Mouse (Mus musculus) myocyte (in vitro differentiated cells): ENCODE results near the gene Mlxip.

Source experiments
- CEBPB ChIP-seq: IDR thresholded peaks from 2 replicates; pipeline ENCODE4 v1.6.1; 2011; ENCODE audit warnings: mild to moderate bottlenecking, moderate library complexity; ENCODE audit not compliant: poor library complexity, insufficient read depth, severe bottlenecking
- E2F4 ChIP-seq: IDR thresholded peaks from one replicate; pipeline ENCODE4 v1.6.1; 2011; ENCODE audit warnings: mild to moderate bottlenecking, control low read depth, moderate library complexity; ENCODE audit not compliant: insufficient read depth
- MAX ChIP-seq: IDR thresholded peaks from one replicate; pipeline ENCODE4 v1.6.1; 2011; ENCODE audit warnings: low read depth, mild to moderate bottlenecking, control low read depth
- MYOD1 ChIP-seq, 3 experiments: IDR thresholded peaks; one replicate each; pipeline ENCODE4 v1.6.1; 2011; ENCODE audit warnings: control low read depth in 2 of 3, low read depth in 2 of 3, mild to moderate bottlenecking in 2 of 3, moderate library complexity in 1 of 3; ENCODE audit not compliant: insufficient read length in 2 of 3, control insufficient read depth in 1 of 3
- MYOG ChIP-seq, 3 experiments: IDR thresholded peaks; one replicate each; pipeline ENCODE4 v1.6.1; 2011; ENCODE audit warnings: control low read depth in 2 of 3, low read depth in 2 of 3, mild to moderate bottlenecking in 2 of 3; ENCODE audit not compliant: insufficient read length in 2 of 3, control insufficient read depth in 1 of 3, insufficient read depth in 1 of 3
- POLR2A ChIP-seq: IDR thresholded peaks from one replicate; pipeline ENCODE4 v1.6.1; 2011; ENCODE audit warnings: low read depth, mild to moderate bottlenecking, control low read depth, moderate library complexity; ENCODE audit not compliant: insufficient read length
- POLR2AphosphoS2 ChIP-seq: IDR thresholded peaks from one replicate; pipeline ENCODE4 v1.6.1; 2011; ENCODE audit warnings: low read depth, control low read depth; ENCODE audit not compliant: insufficient read length
- SRF ChIP-seq: IDR thresholded peaks from one replicate; pipeline ENCODE4 v1.6.1; 2011; ENCODE audit warnings: low read depth; ENCODE audit not compliant: control insufficient read depth, insufficient read length
- TCF12 ChIP-seq: IDR thresholded peaks from one replicate; pipeline ENCODE4 v1.6.1; 2011; ENCODE audit warnings: mild to moderate bottlenecking, control low read depth; ENCODE audit not compliant: poor library complexity, insufficient read depth, severe bottlenecking
- TCF3 ChIP-seq: IDR thresholded peaks from one replicate; pipeline ENCODE4 v1.6.1; 2011; ENCODE audit warnings: low read depth, control low read depth; ENCODE audit not compliant: insufficient read length
- USF1 ChIP-seq: IDR thresholded peaks from one replicate; pipeline ENCODE4 v1.6.1; 2011; ENCODE audit warnings: low read depth, mild to moderate bottlenecking, control low read depth, moderate library complexity

DNA sequence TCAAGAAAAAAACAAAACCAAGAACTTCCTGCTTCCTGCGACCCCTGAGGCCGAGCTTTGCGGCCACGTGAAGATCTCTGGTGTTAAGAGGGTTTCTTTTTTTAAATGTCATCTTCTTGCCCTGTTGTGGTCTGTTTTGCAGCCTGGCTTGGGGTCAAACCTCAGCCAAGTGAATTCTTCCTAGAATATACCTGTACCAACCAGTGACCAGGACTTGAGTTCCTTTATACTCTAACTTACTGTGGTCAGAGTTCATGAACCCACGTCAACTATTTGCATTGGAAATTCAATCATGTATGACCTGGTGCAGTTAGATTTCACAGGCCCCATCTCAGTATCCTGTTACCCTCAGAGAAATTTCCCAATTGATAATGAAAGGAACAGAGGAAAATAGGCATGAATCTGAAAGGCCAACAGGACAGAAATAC, 15.1 kb upstream of the Mlxip start:
- TF ChIP-seq POLR2A, result no peak
- TF ChIP-seq MAX, result no peak
- TF ChIP-seq SRF, result no peak
- no peak for TF ChIP-seq TCF3
- no peak for TF ChIP-seq MYOD1 (IDR thresholded peaks at IDR 0.05; ENCODE audit: control insufficient read depth in 1 of 3, insufficient read length in 2 of 3, low read depth in 2 of 3)
- no peak for TF ChIP-seq CEBPB
- TF ChIP-seq MYOG (IDR thresholded peaks at IDR 0.05; ENCODE audit: control insufficient read depth in 1 of 3, insufficient read depth in 1 of 3, insufficient read length in 2 of 3, low read depth in 2 of 3), result no peak
- TF ChIP-seq E2F4, result no peak
- TF ChIP-seq USF1, result no peak
- TF ChIP-seq TCF12, result no peak
- TF ChIP-seq POLR2AphosphoS2, result no peak
